Mouse (Mus musculus) olfactory bulb, adult 2 months (tissue): ENCODE results near the gene 2310061I04Rik.

Source experiments
- CTCF ChIP-seq: fragments of 200-500 bp; IDR thresholded peaks from 2 replicates; pipeline ENCODE4 v1.5.1; 2012; ENCODE audit warnings: low read depth, mild to moderate bottlenecking, low read length, moderate library complexity; ENCODE audit not compliant: insufficient read depth
- POLR2A ChIP-seq: fragments of 200-500 bp; IDR thresholded peaks from 2 replicates; pipeline ENCODE4 v1.6.1; 2012; ENCODE audit warnings: mild to moderate bottlenecking, low read depth, low read length, moderate library complexity; ENCODE audit not compliant: insufficient read depth

DNA sequence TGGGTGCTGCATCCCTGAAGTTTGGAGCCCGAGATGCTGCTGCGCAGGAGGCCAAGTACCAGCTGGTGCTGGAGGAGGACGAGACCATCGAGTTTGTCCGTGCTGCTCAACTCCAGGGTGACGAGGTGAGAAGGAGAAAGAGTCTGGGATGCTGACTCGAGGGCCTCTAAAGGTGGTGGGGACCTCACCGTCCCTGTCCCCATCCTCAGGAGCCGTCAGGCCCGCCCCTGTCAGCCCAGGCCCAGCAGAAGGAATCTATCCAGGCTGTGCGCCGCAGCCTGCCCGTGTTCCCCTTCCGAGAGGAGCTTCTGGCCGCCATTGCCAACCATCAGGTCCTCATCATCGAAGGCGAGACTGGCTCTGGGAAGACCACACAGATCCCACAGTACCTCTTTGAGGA is 14.3 kb downstream of the 2310061I04Rik start:
- TF ChIP-seq POLR2A, result no peak
- TF ChIP-seq CTCF, result no peak
